Mouse (Mus musculus) liver, embryonic 14.5 days (tissue): ENCODE measurements around the gene St6galnac3. TPM values are rescaled to one million over a fixed set of nuclear protein-coding genes. Genes with fewer than 3 reads are reported as not detected.

Experiments
- ATAC-seq: fragments of 200-750 bp; cut with Nextera tagmentation; 2 replicates; pipeline ENCODE4 v1.8.0; 2017; ENCODE audit warnings: moderate number of reproducible peaks, mild to moderate bottlenecking, moderate library complexity; ENCODE audit not compliant: insufficient read depth
- DNase-seq, 3 experiments: peaks; one replicate each; pipeline ENCODE4 v3.0.0-alpha.2; 2012 to 2013; ENCODE audit warnings: low read depth in 3 of 3, low spot score in 3 of 3
- H3K27ac ChIP-seq: fragments of 300-500 bp; sonication (generic); 2 replicates; pipeline ENCODE4 v1.5.1; 2014; ENCODE audit warnings: moderate library complexity, mild to moderate bottlenecking, control low read depth, inconsistent platforms
- H3K27me3 ChIP-seq: fragments of 300-500 bp; sonication (generic); 2 replicates; pipeline ENCODE4 v1.6.1; 2014; ENCODE audit warnings: mild to moderate bottlenecking, low read length, moderate library complexity; ENCODE audit not compliant: control insufficient read depth, insufficient read depth
- H3K36me3 ChIP-seq: fragments of 300-500 bp; sonication (generic); replicated peaks from 2 replicates; pipeline ENCODE4 v1.6.1; 2014; ENCODE audit warnings: low read depth; ENCODE audit not compliant: control insufficient read depth, insufficient read depth
- H3K4me1 ChIP-seq, 2 experiments: fragments of 200-500 bp in 1 of 2; fragments of 300-500 bp in 1 of 2; sonication (generic) in 1 of 2; replicated peaks; 2 replicates each; pipeline ENCODE4 v1.6.1; 2012 to 2014; ENCODE audit warnings: antibody characterized with exemption in 1 of 2, inconsistent platforms in 1 of 2, low read length in 1 of 2; ENCODE audit not compliant: control insufficient read depth in 2 of 2, insufficient read depth in 2 of 2
- H3K4me2 ChIP-seq: fragments of 300-500 bp; sonication (generic); 2 replicates; pipeline ENCODE4 v1.6.1; 2014; ENCODE audit warnings: low read depth, mild to moderate bottlenecking, control low read depth, moderate library complexity
- H3K4me3 ChIP-seq, 2 experiments: fragments of 200-500 bp in 1 of 2; fragments of 300-500 bp in 1 of 2; sonication (generic) in 1 of 2; 2 replicates each; pipeline ENCODE4 v1.5.1; 2012 to 2014; ENCODE audit warnings: low read depth in 2 of 2, low read length in 2 of 2, mild to moderate bottlenecking in 2 of 2, control low read depth in 1 of 2, inconsistent platforms in 1 of 2, moderate library complexity in 1 of 2; ENCODE audit not compliant: insufficient read depth in 1 of 2
- H3K9ac ChIP-seq: fragments of 300-500 bp; sonication (generic); replicated peaks from 2 replicates; pipeline ENCODE4 v1.6.1; 2014; ENCODE audit warnings: mild to moderate bottlenecking, control low read depth, moderate library complexity
- H3K9me3 ChIP-seq: fragments of 300-500 bp; sonication (generic); 2 replicates; pipeline ENCODE4 v1.6.1; 2016; ENCODE audit warnings: low read length, mixed read lengths; ENCODE audit not compliant: control insufficient read depth
- CTCF ChIP-seq: IDR thresholded peaks from 2 replicates; pipeline ENCODE4 v1.5.1; 2016; ENCODE audit warnings: antibody characterized with exemption, low read depth, control low read depth
- EP300 ChIP-seq: IDR thresholded peaks from 2 replicates; pipeline ENCODE4 v1.6.1; 2016; ENCODE audit warnings: antibody characterized with exemption, low read depth
- WGBS: fragments of 180-500 bp; shearing (Covaris S2); extraction: QIAGEN DNeasy Blood & Tissue Kit; methylation state at CpG from one replicate; pipeline ENCODE4 v1.1.7; 2014; ENCODE audit not compliant: insufficient replicate concordance; 5-methylcytosine and 5-hydroxymethylcytosine counted together
- polyA plus RNA-seq, 2 experiments: library from polyadenylated mRNA; depleted of rRNA in 1 of 2; stranded (reverse) in 1 of 2; unstranded in 1 of 2; fragments of >200 nt; fragmentation: Nextera tagmentation in 1 of 2; extraction: Ambion mirVana in 1 of 2; gene quantifications; 2 replicates each; pipeline versions ENCODE4 v1.2.1 to v1.2.3; 2012 to 2014

Gene St6galnac3
- polyA plus RNA-seq, 2 experiments: 2.9 to 5.7 TPM

GRCm38 (mm10) chr3:153200801-153201200 lies 524.2 kb downstream of the St6galnac3 start:
- no peak overlapping the region for H3K4me2 ChIP-seq
- ATAC-seq (no peak), DNase-seq (no peak)
- TF ChIP-seq EP300: no peak
- TF ChIP-seq CTCF: no peak
- no peak overlapping the region for H3K4me3 ChIP-seq
- H3K36me3 ChIP-seq: no peaks in the 10 kb centered on the region
- H3K27ac ChIP-seq: no peak overlapping the region
- no peaks in the 10 kb centered on the region for H3K9me3 ChIP-seq
- H3K4me1 ChIP-seq: no peaks in the 10 kb centered on the region
- H3K27me3 ChIP-seq: no peaks in the 10 kb centered on the region
- H3K9ac ChIP-seq: no peak overlapping the region
- 75% methylated on average over 12 of the region's 12 CpGs for WGBS

- Histone ChIP-seq H3K9ac (no peak overlapping the region), H3K4me1 (no peaks in the 10 kb centered on the region), H3K4me3 (no peak overlapping the region), H3K9me3 (no peaks in the 10 kb centered on the region), H3K27me3 (no peaks in the 10 kb centered on the region), H3K36me3 (no peaks in the 10 kb centered on the region), H3K4me2 (no peak overlapping the region), H3K27ac (no peak overlapping the region)
- no peak for DNase-seq
- 76% methylated on average over 11 of the region's 11 CpGs for WGBS
- ATAC-seq: no peak
- TF ChIP-seq EP300 (no peak), CTCF (no peak)
Measured at GRCm38 (mm10) chr3:153200076-153200475, 524.9 kb downstream of the St6galnac3 start.

- Histone ChIP-seq H3K4me2 (no peak overlapping the region), H3K9ac (no peak overlapping the region), H3K4me1 (no peaks in the 10 kb centered on the region), H3K36me3 (no peaks in the 10 kb centered on the region), H3K27me3 (no peaks in the 10 kb centered on the region), H3K9me3 (no peaks in the 10 kb centered on the region), H3K4me3 (no peak overlapping the region), H3K27ac (no peak overlapping the region)
- no peak for TF ChIP-seq CTCF
- TF ChIP-seq EP300: no peak
- WGBS: 65% methylated on average over 8 of the region's 8 CpGs
- ATAC-seq: no peak
- DNase-seq: no peak
Measured at GRCm38 (mm10) chr3:153199251-153199650, 525.7 kb downstream of the St6galnac3 start.

- no peak for ATAC-seq
- Histone ChIP-seq H3K9ac (no peak overlapping the region), H3K4me2 (no peak overlapping the region), H3K4me3 (no peak overlapping the region), H3K9me3 (no peaks in the 10 kb centered on the region), H3K36me3 (no peaks in the 10 kb centered on the region), H3K27me3 (no peaks in the 10 kb centered on the region), H3K27ac (no peak overlapping the region), H3K4me1 (no peaks in the 10 kb centered on the region)
- 70% methylated on average over 4 of the region's 4 CpGs for WGBS
- no peak for DNase-seq
- TF ChIP-seq CTCF: no peak
Measured at GRCm38 (mm10) chr3:153198514-153198913, 526.5 kb downstream of the St6galnac3 start.

GRCm38 (mm10) chr3:153193025-153193424 lies 531.9 kb downstream of the St6galnac3 start:
- ATAC-seq: no peak
- 65% methylated on average over 7 of the region's 7 CpGs for WGBS

More at GRCm38 (mm10) chr3:153193025-153193424, 531.9 kb downstream of the St6galnac3 start:
- no peaks in the 10 kb centered on the region for H3K27me3 ChIP-seq
- H3K4me3 ChIP-seq: no peak overlapping the region
- no peak overlapping the region for H3K9ac ChIP-seq
- no peaks in the 10 kb centered on the region for H3K4me1 ChIP-seq
- no peak overlapping the region for H3K27ac ChIP-seq
- TF ChIP-seq CTCF (no peak), EP300 (no peak)
- no peaks in the 10 kb centered on the region for H3K36me3 ChIP-seq
- no peak overlapping the region for H3K4me2 ChIP-seq
- no peaks in the 10 kb centered on the region for H3K9me3 ChIP-seq
- DNase-seq: no peak
